Mouse (Mus musculus): ENCODE data around the gene B4galt2. TPM values are rescaled to one million over a fixed set of nuclear protein-coding genes. Genes with fewer than 3 reads are reported as not detected.

B4galt2 gene
- total RNA-seq, 2 experiments from 2014 or later = 165 to 170 TPM

- DNase-seq (ENCODE audit: extremely low spot score in 1 of 2, low spot score in 2 of 2) = no peak
- intact Hi-C loops (cut with DNase I) = no loop called here
Observed at GRCm38 (mm10) chr4:117885093-117885492, 1.8 kb upstream of the B4galt2 start.

- DNase-seq (ENCODE audit: extremely low spot score in 1 of 2, low spot score in 2 of 2) = no peak
- intact Hi-C loops (cut with DNase I) = loop anchor here (5.0 kb wide), 2 partner anchors 52 to 198 kb away; partner anchors contain the start of gene Slc6a9
Observed at GRCm38 (mm10) chr4:117884146-117884545, 859 bp upstream of the B4galt2 start.

GRCm38 (mm10) chr4:117878703-117879102 lies 4.6 kb downstream of the B4galt2 start:
- no peak for DNase-seq (ENCODE audit: extremely low spot score in 1 of 2, low spot score in 2 of 2)
- intact Hi-C loops (cut with DNase I) = no loop called here

GRCm38 (mm10) chr4:117878301-117878700 lies 5.0 kb downstream of the B4galt2 start:
- intact Hi-C loops (cut with DNase I) = no loop called here
- DNase-seq (ENCODE audit: extremely low spot score in 1 of 2, low spot score in 2 of 2) = no peak

- DNase-seq (ENCODE audit: extremely low spot score in 1 of 2, low spot score in 2 of 2) = no peak
- intact Hi-C loops (cut with DNase I) = no loop called here
Observed at GRCm38 (mm10) chr4:117873615-117874014, 9.7 kb downstream of the B4galt2 start.

- DNase-seq (ENCODE audit: extremely low spot score in 1 of 2, low spot score in 2 of 2) = no peak
- intact Hi-C loops (cut with DNase I) = no loop called here
Observed at GRCm38 (mm10) chr4:117872471-117872886, 10.8 kb downstream of the B4galt2 start, which contains the start of gene Ccdc24. TSS of gene Ccdc24 (minus strand) at chr4:117872557.

- no peak for DNase-seq (ENCODE audit: extremely low spot score in 1 of 2, low spot score in 2 of 2)
- intact Hi-C loops (cut with DNase I) = no loop called here
Observed at GRCm38 (mm10) chr4:117871787-117872186, 11.5 kb downstream of the B4galt2 start.

- intact Hi-C loops (cut with DNase I) = no loop called here
- DNase-seq (ENCODE audit: extremely low spot score in 1 of 2, low spot score in 2 of 2) = no peak
Observed at GRCm38 (mm10) chr4:117870437-117870836, 12.8 kb downstream of the B4galt2 start.

GRCm38 (mm10) chr4:117869317-117869716 lies 14.0 kb downstream of the B4galt2 start:
- DNase-seq (ENCODE audit: extremely low spot score in 1 of 2, low spot score in 2 of 2) = no peak
- intact Hi-C loops (cut with DNase I) = loop anchor here (5.0 kb wide), 1 partner anchor 37 kb away; the partner anchor contains the start of gene Slc6a9

GRCm38 (mm10) chr4:117867823-117868222 lies 15.5 kb downstream of the B4galt2 start:
- intact Hi-C loops (cut with DNase I) = loop anchor here (5.0 kb wide), 1 partner anchor 36 kb away; the partner anchor contains the start of gene Slc6a9
- peak in 1 of 2 experiments; percentile 70 for DNase-seq (ENCODE audit: extremely low spot score in 1 of 2, low spot score in 2 of 2)

GRCm38 (mm10) chr4:117867000-117867399 lies 16.3 kb downstream of the B4galt2 start:
- DNase-seq (ENCODE audit: extremely low spot score in 1 of 2, low spot score in 2 of 2) = no peak
- intact Hi-C loops (cut with DNase I) = loop anchor here (5.0 kb wide), 1 partner anchor 35 kb away; the partner anchor contains the start of gene Slc6a9

- intact Hi-C loops (cut with DNase I) = loop anchor here (5.0 kb wide), 1 partner anchor 34 kb away; the partner anchor contains the start of gene Slc6a9
- DNase-seq (ENCODE audit: extremely low spot score in 1 of 2, low spot score in 2 of 2) = peak in 1 of 2 experiments; percentile 75
Observed at GRCm38 (mm10) chr4:117866083-117866482, 17.2 kb downstream of the B4galt2 start.

GRCm38 (mm10) chr4:117862823-117863222 lies 20.5 kb downstream of the B4galt2 start:
- peak in 1 of 2 experiments; percentile 77 for DNase-seq (ENCODE audit: extremely low spot score in 1 of 2, low spot score in 2 of 2)
- intact Hi-C loops (cut with DNase I) = no loop called here

- intact Hi-C loops (cut with DNase I) = no loop called here
- no peak for DNase-seq (ENCODE audit: extremely low spot score in 1 of 2, low spot score in 2 of 2)
Observed at GRCm38 (mm10) chr4:117860570-117860969, 22.7 kb downstream of the B4galt2 start.

- intact Hi-C loops (cut with DNase I) = no loop called here
- DNase-seq (ENCODE audit: extremely low spot score in 1 of 2, low spot score in 2 of 2) = peak in 1 of 2 experiments; percentile 84
Observed at GRCm38 (mm10) chr4:117858794-117859193, 24.5 kb downstream of the B4galt2 start.

GRCm38 (mm10) chr4:117855146-117855545 lies 28.1 kb downstream of the B4galt2 start:
- intact Hi-C loops (cut with DNase I) = no loop called here
- DNase-seq (ENCODE audit: extremely low spot score in 1 of 2, low spot score in 2 of 2) = peak; percentile 38 to 67

GRCm38 (mm10) chr4:117852152-117852868 lies 31.0 kb downstream of the B4galt2 start:
- no peak for DNase-seq (ENCODE audit: extremely low spot score in 1 of 2, low spot score in 2 of 2)
- intact Hi-C loops (cut with DNase I) = no loop called here

GRCm38 (mm10) chr4:117850871-117851270 lies 32.4 kb downstream of the B4galt2 start:
- DNase-seq (ENCODE audit: extremely low spot score in 1 of 2, low spot score in 2 of 2) = peak in 1 of 2 experiments; percentile 62
- intact Hi-C loops (cut with DNase I) = no loop called here

GRCm38 (mm10) chr4:117850176-117850575 lies 33.1 kb downstream of the B4galt2 start:
- intact Hi-C loops (cut with DNase I) = no loop called here
- DNase-seq (ENCODE audit: extremely low spot score in 1 of 2, low spot score in 2 of 2) = no peak

GRCm38 (mm10) chr4:117849506-117849905 lies 33.8 kb downstream of the B4galt2 start:
- DNase-seq (ENCODE audit: extremely low spot score in 1 of 2, low spot score in 2 of 2) = no peak
- intact Hi-C loops (cut with DNase I) = no loop called here

Data from left cerebral cortex, postnatal 10 days (tissue).